Mouse (Mus musculus) ovary, postnatal 36 days (tissue): ENCODE data around the gene Slc5a5.

Source experiments
- DNase-seq: peaks from one replicate; pipeline ENCODE4 v3.0.0; 2022; ENCODE audit warnings: low spot score, mixed read lengths

Slc5a5 gene

GRCm38 (mm10) chr8:70892022-70892895 is at the start of gene Slc5a5:
Gene Slc5a5 (minus strand): TSS chr8:70892757.
- no peak for DNase-seq

DNA sequence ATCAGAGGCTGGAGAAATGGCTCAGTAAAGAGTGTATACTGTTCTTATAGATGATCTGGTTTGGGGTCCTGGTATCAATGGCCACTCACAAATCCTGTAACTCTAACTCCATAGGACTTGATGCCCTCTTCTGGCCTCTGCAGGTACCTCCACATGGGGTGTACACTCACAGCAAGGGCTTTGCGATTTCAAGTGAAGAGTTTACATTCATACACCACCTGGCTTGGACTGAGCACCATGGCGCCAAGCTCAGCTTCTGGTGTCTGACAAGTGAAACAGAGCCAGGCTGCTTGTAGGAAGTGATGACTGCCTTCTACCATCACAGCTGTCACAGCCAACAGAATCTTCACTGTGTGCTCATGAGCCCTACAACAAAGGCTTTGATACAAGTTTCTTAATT is 48.9 kb upstream of the Slc5a5 start:
- DNase-seq, result no peak

DNA sequence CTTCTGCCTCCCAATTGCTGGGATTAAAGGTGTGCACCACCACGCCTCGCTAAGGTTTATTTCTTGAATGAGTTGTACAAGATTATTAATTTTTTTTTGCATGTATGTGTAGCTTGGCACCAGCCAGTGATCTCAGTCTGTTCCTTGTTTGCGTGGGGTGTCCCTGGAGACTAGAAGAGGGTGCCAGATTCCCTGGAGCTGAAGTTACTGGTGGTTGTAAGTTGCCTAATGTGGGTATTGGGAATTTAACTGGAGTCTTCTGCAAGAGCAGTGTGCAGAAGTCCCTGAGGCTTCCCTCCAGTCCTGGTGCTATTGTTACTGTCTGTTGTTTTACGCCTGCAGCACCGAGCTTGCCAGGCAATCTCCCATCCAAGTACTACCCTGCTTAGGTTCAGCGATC is 44.6 kb upstream of the Slc5a5 start:
- DNase-seq, result no peak

DNA sequence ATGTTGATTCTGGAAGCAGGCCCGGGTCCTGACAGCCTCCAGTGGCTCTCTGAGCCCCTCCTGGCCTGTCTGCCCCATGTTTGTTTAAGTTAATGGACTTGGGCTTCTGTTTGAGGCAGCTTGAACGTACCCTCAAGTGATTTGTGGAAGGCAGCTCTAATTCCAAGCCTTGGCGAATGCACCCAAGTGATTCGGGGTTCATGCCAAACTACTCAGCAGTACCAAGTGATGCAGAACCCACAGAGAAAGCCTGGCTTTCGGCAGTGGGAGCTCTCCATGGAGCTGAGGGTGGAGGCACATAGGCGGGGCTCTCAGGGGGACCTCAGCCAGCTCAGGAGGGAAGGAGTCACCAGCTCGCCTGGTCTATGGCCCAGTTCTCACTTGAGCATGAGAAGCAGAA is 42.2 kb upstream of the Slc5a5 start:
- DNase-seq, result no peak

DNA sequence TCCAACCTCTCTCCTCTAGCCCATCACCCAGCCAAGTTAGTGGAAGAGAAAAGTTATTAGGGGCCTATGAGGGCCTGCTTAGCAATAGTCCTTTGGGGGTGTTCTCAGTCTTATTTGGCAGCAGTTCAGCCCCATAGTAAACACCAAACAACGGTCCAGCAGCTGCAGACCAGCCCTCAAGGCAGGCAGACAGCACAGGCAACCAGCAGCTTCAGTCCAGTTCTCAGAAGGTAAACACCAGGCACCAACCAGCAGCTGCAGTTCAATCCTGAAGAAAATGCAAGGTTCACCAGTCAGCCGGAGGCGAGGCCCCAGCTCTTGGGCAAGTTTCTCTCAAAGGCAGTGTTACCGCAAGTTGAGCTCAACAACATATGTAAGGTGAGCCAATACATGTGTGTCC is 40.5 kb upstream of the Slc5a5 start:
- DNase-seq, result no peak

DNA sequence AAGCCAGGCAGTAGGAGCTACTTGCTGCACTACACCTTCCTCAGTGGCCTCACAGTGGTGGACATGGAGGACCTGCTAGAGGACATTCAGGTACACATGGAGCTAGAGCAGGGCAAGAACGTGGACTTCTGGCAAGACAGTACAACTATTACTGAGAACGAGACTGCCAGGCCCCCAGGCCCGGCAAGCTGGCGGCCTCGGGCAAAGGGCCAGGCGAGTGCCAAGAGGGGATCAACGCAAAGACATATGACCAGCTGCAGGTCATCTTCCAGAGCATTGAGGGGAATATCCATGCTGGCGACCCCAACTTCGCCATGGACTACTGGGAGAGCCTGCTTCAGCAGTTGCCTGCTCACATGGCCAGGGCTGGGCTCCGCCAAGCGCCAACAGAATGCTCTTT is 39.2 kb upstream of the Slc5a5 start:
- no peak for DNase-seq

DNA sequence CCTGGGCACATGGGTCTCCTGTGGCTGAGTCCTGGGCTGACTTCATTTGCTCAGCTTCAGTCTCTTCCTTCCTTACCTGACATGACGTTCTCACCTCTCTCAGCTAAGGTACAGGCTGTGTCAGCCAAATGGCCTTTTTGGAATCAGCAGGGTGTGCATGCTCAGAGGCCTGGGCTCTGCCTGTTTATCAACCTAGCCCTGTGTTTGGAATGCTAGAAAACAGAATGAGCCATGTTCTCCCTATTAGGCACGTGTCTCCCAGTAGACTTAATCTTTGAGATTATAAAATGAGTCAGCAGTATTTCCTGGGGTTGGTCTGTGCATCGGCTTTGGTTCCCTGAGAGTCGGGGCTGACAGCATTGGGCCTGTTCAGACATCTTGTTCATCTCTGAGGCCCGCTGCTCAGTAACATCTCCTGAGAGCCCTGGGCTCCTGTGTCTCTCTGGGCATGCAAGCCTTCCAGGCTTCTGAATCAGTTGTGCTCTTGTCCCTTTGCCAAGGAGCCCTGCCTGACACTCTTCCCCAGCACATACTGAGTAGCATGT is 36.3 kb upstream of the Slc5a5 start:
- DNase-seq, result no peak

- DNase-seq, result no peak
These were observed 35.5 kb upstream of the Slc5a5 start for GRCm38 (mm10) chr8:70928096-70928495.

- no peak for DNase-seq
These were observed 33.8 kb upstream of the Slc5a5 start for GRCm38 (mm10) chr8:70926396-70926795.

GRCm38 (mm10) chr8:70925754-70926153 is 33.2 kb upstream of the Slc5a5 start:
- no peak for DNase-seq

- DNase-seq, result no peak
These were observed 31.6 kb upstream of the Slc5a5 start for GRCm38 (mm10) chr8:70924151-70924550.

- DNase-seq, result no peak
These were observed 27.7 kb upstream of the Slc5a5 start for GRCm38 (mm10) chr8:70920049-70920922.

DNA sequence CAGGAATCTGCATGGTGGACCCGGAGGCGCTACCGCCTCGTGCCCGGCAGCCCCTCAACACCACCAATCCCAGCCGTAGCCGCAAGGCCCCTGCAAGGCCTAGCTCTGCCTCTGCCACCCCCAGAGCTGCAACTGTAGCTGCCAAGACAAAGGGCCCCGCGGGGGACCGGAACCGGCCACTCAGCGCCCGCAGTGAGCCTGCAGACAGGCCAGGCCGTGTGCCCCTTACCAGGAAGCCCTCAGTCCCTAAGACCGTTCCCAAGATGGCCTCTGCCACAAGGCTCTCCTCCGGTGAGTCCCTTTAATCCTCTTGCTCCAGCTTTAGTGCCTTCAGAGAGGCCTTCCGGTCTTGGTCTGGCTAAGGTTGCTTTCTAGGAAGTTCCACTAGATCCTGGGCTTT is 22.1 kb upstream of the Slc5a5 start:
- DNase-seq, result no peak

DNA sequence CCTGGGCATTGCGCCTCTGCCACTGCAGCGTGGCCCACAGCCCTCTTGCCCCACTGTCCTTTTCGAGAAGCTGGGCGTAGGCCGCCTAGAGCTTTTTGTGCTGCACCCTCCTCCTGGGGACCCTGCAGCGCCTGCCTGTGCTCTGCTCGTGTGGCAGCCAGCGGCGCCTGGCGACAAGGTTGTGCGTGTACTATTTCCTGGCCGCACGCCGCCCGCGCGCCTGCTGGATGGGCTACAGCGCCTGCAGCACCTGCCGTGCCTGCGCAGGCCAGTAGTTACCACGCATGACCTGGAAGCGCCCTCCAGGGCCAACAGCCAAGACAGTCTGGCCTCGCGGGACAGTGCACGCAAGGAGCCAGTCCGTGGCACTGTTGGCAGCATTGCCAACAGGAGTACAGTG is 21.0 kb upstream of the Slc5a5 start:
- DNase-seq, result no peak

GRCm38 (mm10) chr8:70912955-70913354 is 20.4 kb upstream of the Slc5a5 start:
- DNase-seq, result no peak

- DNase-seq, result no peak
These were observed 19.0 kb upstream of the Slc5a5 start for GRCm38 (mm10) chr8:70911596-70911995.

DNA sequence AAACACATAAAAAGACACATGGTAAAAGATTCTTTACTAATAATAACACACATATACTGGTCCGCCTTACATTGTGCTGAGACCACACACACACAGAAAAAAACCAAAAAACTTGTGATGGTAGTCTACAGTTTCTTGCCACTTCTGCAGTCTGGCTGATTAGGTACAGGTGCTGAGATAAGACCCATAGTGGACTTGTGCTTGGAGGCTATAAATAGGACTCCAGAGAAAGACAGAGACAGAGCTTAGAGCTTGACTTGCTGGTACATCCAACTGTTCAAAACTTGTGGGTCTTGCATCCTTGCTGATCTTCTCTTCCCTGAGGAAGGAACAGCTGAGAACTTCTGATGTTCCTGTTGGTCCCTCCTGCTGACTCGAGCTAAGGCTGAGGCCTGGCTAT is 15.0 kb upstream of the Slc5a5 start:
- DNase-seq, result no peak

DNA sequence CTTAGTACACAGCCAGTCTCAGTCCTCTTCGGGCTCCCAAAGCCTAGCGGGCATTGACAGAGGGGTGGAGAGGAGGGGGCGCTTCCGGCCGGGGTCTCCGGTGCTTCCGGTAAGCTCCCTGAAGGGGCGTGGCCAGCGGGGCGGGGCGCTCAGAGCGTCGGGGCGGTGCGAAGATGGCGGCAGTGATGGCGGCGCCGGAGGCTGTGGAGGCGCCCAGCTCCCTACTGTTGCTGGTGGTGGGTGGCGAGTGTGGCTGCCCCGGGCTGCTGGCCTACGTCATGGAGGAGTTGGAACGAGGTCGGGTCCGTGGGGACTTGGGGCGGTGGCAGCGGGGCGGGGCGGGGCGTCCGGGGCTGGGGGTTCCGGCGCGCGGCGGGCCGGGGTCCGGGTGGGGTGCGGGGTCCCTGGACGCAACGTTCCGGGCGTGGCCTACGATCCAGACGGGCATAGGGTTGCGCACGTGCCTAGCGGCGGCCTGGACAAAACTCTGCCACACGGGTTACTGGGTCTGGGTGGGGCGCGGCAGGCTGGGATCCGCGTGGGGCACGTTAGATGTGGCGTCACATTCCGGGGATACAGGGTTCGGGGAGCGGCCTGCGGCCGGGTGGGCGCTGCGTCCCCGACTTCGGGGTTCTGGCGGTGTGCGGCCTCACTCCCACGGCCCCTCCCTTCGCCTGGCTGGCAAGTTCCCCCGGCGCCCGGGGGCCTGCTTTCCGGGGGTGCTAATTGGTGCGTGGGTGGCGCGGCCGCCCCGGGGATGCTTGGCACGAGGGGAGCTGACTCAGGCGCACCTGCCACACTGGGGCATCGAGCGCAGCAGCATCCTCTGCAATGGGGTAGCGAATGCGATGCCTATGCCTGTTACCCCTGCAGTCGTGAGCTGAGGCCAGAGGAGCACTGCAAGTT is 13.5 kb upstream of the Slc5a5 start, which contains the start of gene Map1s:
Map1s (plus strand) TSS at position 102 of the 906 bp plus-strand sequence.
- DNase-seq, result peak; percentile 81

GRCm38 (mm10) chr8:70905463-70905830 is 12.9 kb upstream of the Slc5a5 start:
- no peak for DNase-seq

GRCm38 (mm10) chr8:70904532-70904931 is 12.0 kb upstream of the Slc5a5 start:
- no peak for DNase-seq

- DNase-seq, result no peak
These were observed 11.0 kb upstream of the Slc5a5 start for GRCm38 (mm10) chr8:70903582-70903981.

- no peak for DNase-seq
These were observed 10.6 kb upstream of the Slc5a5 start for GRCm38 (mm10) chr8:70903112-70903511.
